Mouse (Mus musculus) CH12.LX (cell line): ENCODE measurements at regions not wholly inside any gene's neighbourhood (a gene's known extent, or its start where the extent isn't known, plus 50 kb on each side); places are given as distances from the start of the nearest gene placed in this dataset.

Experiments used
- DNase-seq: peaks from one replicate; pipeline ENCODE4 v3.0.0-alpha.2; 2013; ENCODE audit errors: extremely low read depth
- H3K27ac ChIP-seq: 2 replicates; pipeline ENCODE4 v1.5.1; 2012; ENCODE audit warnings: low read depth, mild to moderate bottlenecking, control low read depth, moderate library complexity; ENCODE audit not compliant: insufficient read depth
- H3K27me3 ChIP-seq: replicated peaks from 2 replicates; pipeline ENCODE3; 2012; ENCODE audit warnings: inconsistent platforms
- H3K36me3 ChIP-seq, 2 experiments: replicated peaks in 1 of 2; 2 replicates each; pipeline versions ENCODE3 to v1.6.1; 2012; ENCODE audit warnings: inconsistent platforms in 1 of 2, low read length in 1 of 2, mild to moderate bottlenecking in 1 of 2, mixed read lengths in 1 of 2, moderate library complexity in 1 of 2; ENCODE audit not compliant: control insufficient read depth in 1 of 2, insufficient read depth in 1 of 2
- H3K4me1 ChIP-seq, 2 experiments: 2 replicates each; pipeline ENCODE4 v1.6.1; 2012; ENCODE audit warnings: inconsistent platforms in 1 of 2, moderate library complexity in 1 of 2; ENCODE audit not compliant: insufficient read depth in 2 of 2, control insufficient read depth in 1 of 2
- H3K4me2 ChIP-seq: 2 replicates; pipeline ENCODE4 v1.6.1; 2012; ENCODE audit warnings: low read depth, mild to moderate bottlenecking, control low read depth; ENCODE audit not compliant: poor library complexity, insufficient read depth, severe bottlenecking
- H3K4me3 ChIP-seq, 3 experiments: fragments of 150-350 bp in 1 of 3; sonication (generic) in 1 of 3; replicated peaks in 1 of 3; 2 replicates each; pipeline versions ENCODE3 to v1.5.1; 2011 to 2012; ENCODE audit warnings: low read depth in 2 of 3, low read length in 2 of 3, mild to moderate bottlenecking in 2 of 3, moderate library complexity in 2 of 3, control low read depth in 1 of 3, improper control_type of control experiment in 1 of 3, inconsistent platforms in 1 of 3, mixed read lengths in 1 of 3; ENCODE audit not compliant: poor library complexity in 1 of 3
- H3K79me2 ChIP-seq: replicated peaks from 2 replicates; pipeline ENCODE4 v1.6.1; 2012; ENCODE audit warnings: mild to moderate bottlenecking, moderate library complexity; ENCODE audit not compliant: control insufficient read depth, poor library complexity, insufficient read depth, severe bottlenecking; ENCODE audit errors: extremely low read depth
- H3K9ac ChIP-seq: 2 replicates; pipeline ENCODE4 v1.6.1; 2012; ENCODE audit warnings: low read depth, mild to moderate bottlenecking, control low read depth, moderate library complexity; ENCODE audit not compliant: insufficient read depth
- H3K9me3 ChIP-seq: replicated peaks from 2 replicates; pipeline ENCODE3; 2012; ENCODE audit warnings: low read length, inconsistent platforms, mixed read lengths
- CTCF ChIP-seq, 2 experiments: IDR thresholded peaks in 1 of 2; conservative IDR thresholded peaks in 1 of 2; 2 replicates each; pipeline ENCODE4 v1.5.1; 2011 to 2012; ENCODE audit warnings: low read depth in 2 of 2, low read length in 2 of 2, improper control_type of control experiment in 1 of 2, inconsistent platforms in 1 of 2, mild to moderate bottlenecking in 1 of 2, moderate library complexity in 1 of 2
- E2F4 ChIP-seq: IDR thresholded peaks from 2 replicates; pipeline ENCODE4 v1.6.1; 2011; ENCODE audit warnings: low read depth, low read length, improper control_type of control experiment; ENCODE audit not compliant: insufficient replicate concordance
- MAFK ChIP-seq: IDR thresholded peaks from 2 replicates; pipeline ENCODE4 v1.6.1; 2011; ENCODE audit warnings: low read length, improper control_type of control experiment; ENCODE audit not compliant: insufficient replicate concordance
- PAX5 ChIP-seq: IDR thresholded peaks from 2 replicates; pipeline ENCODE4 v1.6.1; 2012; ENCODE audit warnings: low read length, inconsistent platforms, mixed read lengths
- POLR2A ChIP-seq: IDR thresholded peaks from 2 replicates; pipeline ENCODE4 v1.6.1; 2011; ENCODE audit warnings: low read depth, mild to moderate bottlenecking, improper control_type of control experiment, low read length
- RAD21 ChIP-seq: IDR thresholded peaks from 2 replicates; pipeline ENCODE4 v1.6.1; 2011; ENCODE audit warnings: low read depth, mild to moderate bottlenecking, low read length, improper control_type of control experiment, moderate library complexity
- SMC3 ChIP-seq: IDR thresholded peaks from 2 replicates; pipeline ENCODE4 v1.6.1; 2011; ENCODE audit warnings: low read depth, low read length, improper control_type of control experiment
- USF1 ChIP-seq: IDR thresholded peaks from 2 replicates; pipeline ENCODE4 v1.6.1; 2014; ENCODE audit warnings: low read depth, mild to moderate bottlenecking, inconsistent platforms, low read length, improper control_type of control experiment
- ZC3H11A ChIP-seq: IDR thresholded peaks from 2 replicates; pipeline ENCODE4 v1.6.1; 2012; ENCODE audit warnings: low read depth, mild to moderate bottlenecking, inconsistent platforms, low read length, improper control_type of control experiment
- ZKSCAN1 ChIP-seq: IDR thresholded peaks from 2 replicates; pipeline ENCODE4 v1.6.1; 2012; ENCODE audit warnings: low read depth, inconsistent platforms, low read length, improper control_type of control experiment, borderline replicate concordance
- ZNF384 ChIP-seq: IDR thresholded peaks from 2 replicates; pipeline ENCODE4 v1.6.1; 2012; ENCODE audit warnings: low read depth, low read length, improper control_type of control experiment, inconsistent platforms
- dilution Hi-C: fragments of 300-500 bp; cut with MboI; formaldehyde crosslinking; loops from 2 replicates; pipeline ENCODE4 v1.14.3; 2020; ENCODE audit warnings: low sequenced_read_pairs; ENCODE audit not compliant: extremely low pct_unique_long_range_greater_than_20kb, extremely low pct_ligation_motif_present
- in situ Hi-C: fragments of 300-500 bp; cut with MboI; formaldehyde crosslinking; loops from 3 replicates; pipeline ENCODE4 v1.14.3; 2019; ENCODE audit warnings: low sequenced_read_pairs, low pct_ligation_motif_present, low pct_unique_long_range_greater_than_20kb, mixed read lengths

GRCm38 (mm10) chr1:80854289-80854701, 96.0 kb upstream of the Dock10 start:
- Histone ChIP-seq H3K4me2 (no peak overlapping the region), H3K4me3 (no peak overlapping the region), H3K9me3 (no peaks in the 10 kb centered on the region), H3K4me1 (peaks cover 0 to 9% of the 10 kb centered on the region in 2 experiments; a peak in 2 of 4 replicates), H3K9ac (no peak overlapping the region), H3K36me3 (no peaks in the 10 kb centered on the region), H3K27me3 (no peaks in the 10 kb centered on the region), H3K79me2 (no peaks in the 10 kb centered on the region), H3K27ac (no peak overlapping the region)
- dilution Hi-C loops, result no loop called here
- TF ChIP-seq ZC3H11A, result no peak
- no peak for DNase-seq
- in situ Hi-C loops, result no loop called here

DNA sequence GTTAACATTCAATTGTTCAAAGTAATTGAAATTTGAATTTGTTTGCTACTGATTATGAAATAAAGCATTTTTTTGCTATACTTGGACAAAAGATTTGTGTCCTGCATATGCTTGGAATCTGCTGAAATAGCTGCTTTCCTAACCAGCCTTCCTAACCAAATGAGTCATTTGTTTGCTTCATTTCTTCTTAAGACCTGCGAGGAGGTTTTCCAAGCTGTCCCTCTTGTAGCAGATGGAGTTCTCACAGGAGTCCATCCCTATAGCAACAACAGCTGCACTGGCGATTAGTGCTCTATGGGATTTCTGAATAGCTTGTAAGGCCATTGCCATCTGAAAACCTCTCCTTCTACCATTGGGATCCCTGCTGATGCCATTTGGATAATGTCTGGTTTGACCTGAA, 94.4 kb upstream of the Dock10 start:
- in situ Hi-C loops, result no loop called here
- no peak overlapping the region for H3K9ac ChIP-seq
- H3K4me3 ChIP-seq, result no peak overlapping the region
- no peaks in the 10 kb centered on the region for H3K27me3 ChIP-seq
- no peaks in the 10 kb centered on the region for H3K79me2 ChIP-seq
- no peak for TF ChIP-seq MAFK
- TF ChIP-seq, all 38 proteins: peak for 0
- no peak overlapping the region for H3K27ac ChIP-seq
- dilution Hi-C loops, result no loop called here
- H3K4me2 ChIP-seq, result no peak overlapping the region
- H3K4me1 ChIP-seq, result peaks cover 0 to 9% of the 10 kb centered on the region in 2 experiments; a peak in 2 of 4 replicates
- no peaks in the 10 kb centered on the region for H3K36me3 ChIP-seq
- no peak for DNase-seq
- H3K9me3 ChIP-seq, result no peaks in the 10 kb centered on the region

GRCm38 (mm10) chr1:80830196-80830794, 72.0 kb upstream of the Dock10 start:
- DNase-seq, result peak; percentile 15
- in situ Hi-C loops (loop anchor here (25.0 kb wide), 1 partner anchor 432 kb away; no protein-coding TSS in a partner anchor), dilution Hi-C loops (no loop called here)

More at GRCm38 (mm10) chr1:80830196-80830794, 72.0 kb upstream of the Dock10 start:
- no peak overlapping the region for H3K4me3 ChIP-seq
- H3K4me2 ChIP-seq, result no peak overlapping the region
- no peak for TF ChIP-seq ZNF384
- TF ChIP-seq PAX5, result no peak
- no peak for TF ChIP-seq ZKSCAN1
- TF ChIP-seq POLR2A, result no peak
- no peak for TF ChIP-seq MAFK
- TF ChIP-seq E2F4, result no peak
- peak; percentile 38; the same call in 1 of the 2 replicates for TF ChIP-seq ZC3H11A
- TF ChIP-seq SMC3, result peak; percentile 72
- no peak for TF ChIP-seq USF1
- peak in 1 of 2 experiments; percentile 67; a peak in 2 of 4 replicates for TF ChIP-seq CTCF (conservative IDR thresholded peaks at IDR 0.05 in 1 of 2, IDR thresholded peaks at IDR 0.05 in 1 of 2; ENCODE audit: low read depth in 2 of 2, low read length in 2 of 2)
- peak; percentile 80 for TF ChIP-seq RAD21
- H3K27ac ChIP-seq, result no peak overlapping the region
- H3K27me3 ChIP-seq, result no peaks in the 10 kb centered on the region
- no peaks in the 10 kb centered on the region for H3K4me1 ChIP-seq
- no peak overlapping the region for H3K9ac ChIP-seq
- no peaks in the 10 kb centered on the region for H3K79me2 ChIP-seq
- no peaks in the 10 kb centered on the region for H3K9me3 ChIP-seq
- no peaks in the 10 kb centered on the region for H3K36me3 ChIP-seq
